Mouse (Mus musculus): ENCODE measurements around the gene Rimbp2.

DNA sequence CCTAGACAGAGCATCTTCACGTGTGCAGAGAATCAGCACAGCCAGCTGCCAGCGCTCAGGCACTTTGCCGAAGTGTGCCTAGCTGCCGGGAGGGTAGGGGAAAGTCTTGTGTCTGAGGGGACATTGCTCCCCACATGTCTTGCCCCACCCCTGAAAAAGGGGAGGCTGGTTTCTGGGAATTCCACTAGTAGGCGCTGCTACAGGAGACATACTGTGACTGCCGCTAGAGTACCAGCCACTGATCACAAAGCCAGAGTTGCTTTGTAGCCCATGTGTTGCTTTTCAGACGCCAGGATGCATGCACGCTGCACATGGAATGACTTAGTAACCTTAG, 213.5 kb downstream of the Rimbp2 start:
- TF ChIP-seq CTCF (IDR thresholded peaks at IDR 0.05; ENCODE audit: insufficient read depth, low read length) (no peak), POLR2A (IDR thresholded peaks at IDR 0.05; ENCODE audit: borderline replicate concordance, extremely low read depth, low read depth, low read length) (no peak)

All from lung, adult 2 months (tissue).